Mouse (Mus musculus) CH12.LX (cell line): ENCODE measurements around the gene Clrn2.

ENCODE experiments used
- CTCF ChIP-seq, 2 experiments: IDR thresholded peaks in 1 of 2; conservative IDR thresholded peaks in 1 of 2; 2 replicates each; pipeline ENCODE4 v1.5.1; 2011 to 2012; ENCODE audit warnings: low read depth in 2 of 2, low read length in 2 of 2, improper control_type of control experiment in 1 of 2, inconsistent platforms in 1 of 2, mild to moderate bottlenecking in 1 of 2, moderate library complexity in 1 of 2
- EP300 ChIP-seq: IDR thresholded peaks from 2 replicates; pipeline ENCODE4 v1.6.1; 2011; ENCODE audit warnings: low read length, improper control_type of control experiment
- KAT2A ChIP-seq: IDR thresholded peaks from 2 replicates; pipeline ENCODE4 v1.6.1; 2012; ENCODE audit warnings: low read length, improper control_type of control experiment, inconsistent platforms; ENCODE audit not compliant: insufficient replicate concordance
- MAFK ChIP-seq: IDR thresholded peaks from 2 replicates; pipeline ENCODE4 v1.6.1; 2011; ENCODE audit warnings: low read length, improper control_type of control experiment; ENCODE audit not compliant: insufficient replicate concordance
- MAZ ChIP-seq: IDR thresholded peaks from 2 replicates; pipeline ENCODE4 v1.6.1; 2012; ENCODE audit warnings: low read depth, mild to moderate bottlenecking, inconsistent platforms, low read length, improper control_type of control experiment, moderate library complexity
- MEF2A ChIP-seq: IDR thresholded peaks from 2 replicates; pipeline ENCODE4 v1.6.1; 2014; ENCODE audit warnings: low read depth, mild to moderate bottlenecking, inconsistent platforms, low read length, improper control_type of control experiment, borderline replicate concordance
- NELFE ChIP-seq: IDR thresholded peaks from 2 replicates; pipeline ENCODE4 v1.6.1; 2011; ENCODE audit warnings: low read depth, low read length, improper control_type of control experiment
- NRF1 ChIP-seq: IDR thresholded peaks from 2 replicates; pipeline ENCODE4 v1.6.1; 2014; ENCODE audit warnings: low read depth, mild to moderate bottlenecking, inconsistent platforms, low read length, improper control_type of control experiment, moderate library complexity
- POLR2A ChIP-seq: IDR thresholded peaks from 2 replicates; pipeline ENCODE4 v1.6.1; 2011; ENCODE audit warnings: low read depth, mild to moderate bottlenecking, improper control_type of control experiment, low read length
- TCF12 ChIP-seq: IDR thresholded peaks from 2 replicates; pipeline ENCODE4 v1.6.1; 2014; ENCODE audit warnings: low read depth, mild to moderate bottlenecking, inconsistent platforms, low read length, improper control_type of control experiment
- ZC3H11A ChIP-seq: IDR thresholded peaks from 2 replicates; pipeline ENCODE4 v1.6.1; 2012; ENCODE audit warnings: low read depth, mild to moderate bottlenecking, inconsistent platforms, low read length, improper control_type of control experiment
- ZNF384 ChIP-seq: IDR thresholded peaks from 2 replicates; pipeline ENCODE4 v1.6.1; 2012; ENCODE audit warnings: low read depth, low read length, improper control_type of control experiment, inconsistent platforms

DNA sequence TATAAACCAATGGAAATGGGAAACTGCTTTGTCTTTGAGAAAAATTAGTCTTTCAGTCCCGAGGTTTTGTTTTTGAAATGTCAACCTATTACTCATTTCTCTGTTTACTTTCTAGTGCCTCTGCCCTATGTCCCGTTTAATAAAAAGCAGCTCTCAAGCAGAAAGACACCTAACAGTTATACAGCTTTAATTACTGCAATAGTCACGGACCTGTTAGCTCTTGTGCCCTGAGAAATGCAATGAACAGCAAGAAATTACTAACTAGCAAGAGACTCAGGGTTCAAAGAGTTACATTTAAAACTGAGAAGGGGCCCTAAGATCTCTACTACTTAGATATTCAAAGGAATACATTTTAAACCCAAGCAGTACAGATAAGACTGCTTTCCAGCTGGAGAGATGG, 11.8 kb upstream of the Clrn2 start:
- no peak for TF ChIP-seq MAZ
- no peak for TF ChIP-seq CTCF (conservative IDR thresholded peaks at IDR 0.05 in 1 of 2, IDR thresholded peaks at IDR 0.05 in 1 of 2; ENCODE audit: low read depth in 2 of 2, low read length in 2 of 2)
- no peak for TF ChIP-seq NRF1
- TF ChIP-seq KAT2A: no peak
- no peak for TF ChIP-seq MAFK
- no peak for TF ChIP-seq POLR2A
- no peak for TF ChIP-seq ZNF384
- no peak for TF ChIP-seq TCF12
- no peak for TF ChIP-seq EP300
- no peak for TF ChIP-seq MEF2A
- TF ChIP-seq NELFE: no peak
- no peak for TF ChIP-seq ZC3H11A
